Mouse (Mus musculus) hindbrain, embryonic 11.5 days (tissue): ENCODE measurements around the gene Strap. TPM values are rescaled to one million over a fixed set of nuclear protein-coding genes. Genes with fewer than 3 reads are reported as not detected.
"Not testable (repeated sequence)": the region's sequence is repeated elsewhere in the genome, so short reads cannot be mapped to it uniquely, and the experiment has no call there.

Source experiments
- ATAC-seq: fragments of 200-750 bp; cut with Nextera tagmentation; 2 replicates; pipeline ENCODE4 v1.8.0; 2017; ENCODE audit warnings: mild to moderate bottlenecking, moderate TSS enrichment, moderate library complexity; ENCODE audit not compliant: low FRiP score
- DNase-seq: peaks from one replicate; pipeline ENCODE4 v3.0.0-alpha.2; 2015; ENCODE audit warnings: low spot score
- H3K27ac ChIP-seq: fragments of 300-500 bp; sonication (generic); 2 replicates; pipeline ENCODE4 v1.5.1; 2014; ENCODE audit warnings: mild to moderate bottlenecking, low read depth, low read length
- H3K27me3 ChIP-seq: fragments of 300-500 bp; sonication (generic); 2 replicates; pipeline ENCODE4 v1.6.1; 2014; ENCODE audit warnings: mild to moderate bottlenecking, low read length, moderate library complexity, mixed read lengths; ENCODE audit not compliant: control insufficient read depth, insufficient read depth
- H3K36me3 ChIP-seq: fragments of 300-500 bp; sonication (generic); 2 replicates; pipeline ENCODE4 v1.6.1; 2014; ENCODE audit warnings: mild to moderate bottlenecking, low read length, moderate library complexity, mixed read lengths; ENCODE audit not compliant: control insufficient read depth, insufficient read depth
- H3K4me1 ChIP-seq: fragments of 300-500 bp; sonication (generic); replicated peaks from 2 replicates; pipeline ENCODE4 v1.6.1; 2014; ENCODE audit warnings: low read length, mixed read lengths; ENCODE audit not compliant: control insufficient read depth, insufficient read depth
- H3K4me2 ChIP-seq: fragments of 300-500 bp; sonication (generic); replicated peaks from 2 replicates; pipeline ENCODE4 v1.6.1; 2014; ENCODE audit warnings: mild to moderate bottlenecking, low read depth, low read length
- H3K4me3 ChIP-seq: fragments of 300-500 bp; sonication (generic); 2 replicates; pipeline ENCODE4 v1.5.1; 2014; ENCODE audit warnings: low read depth, low read length
- H3K9ac ChIP-seq: fragments of 300-500 bp; sonication (generic); 2 replicates; pipeline ENCODE4 v1.6.1; 2014; ENCODE audit warnings: low read depth, low read length
- H3K9me3 ChIP-seq: fragments of 300-500 bp; sonication (generic); 2 replicates; pipeline ENCODE4 v1.6.1; 2016; ENCODE audit warnings: low read length; ENCODE audit not compliant: control insufficient read depth
- WGBS: fragments of 180-500 bp; shearing (Covaris S2); extraction: QIAGEN DNeasy Blood & Tissue Kit; methylation state at CpG from one replicate; pipeline ENCODE4 v1.1.7; 2014; 5-methylcytosine and 5-hydroxymethylcytosine counted together
- polyA plus RNA-seq: library from polyadenylated mRNA; unstranded; fragments of >200 nt; fragmentation: Nextera tagmentation; extraction: Ambion mirVana; gene quantifications from 2 replicates; pipeline ENCODE4 v1.2.1, GENCODE M21; 2014

Strap gene
- polyA plus RNA-seq, 1 experiment from 2014 or later = 245 TPM

GRCm38 (mm10) chr6:137699434-137699833 lies 35.4 kb upstream of the Strap start:
- DNase-seq = no peak
- Histone ChIP-seq H3K27me3 (no peaks in the 10 kb centered on the region), H3K4me2 (no peak overlapping the region), H3K36me3 (no peaks in the 10 kb centered on the region), H3K4me1 (no peaks in the 10 kb centered on the region), H3K9ac (no peak overlapping the region), H3K9me3 (no peaks in the 10 kb centered on the region), H3K4me3 (no peak overlapping the region), H3K27ac (no peak overlapping the region)
- 86% methylated on average over 7 of the region's 7 CpGs for WGBS
- ATAC-seq = no peak

- no peak for DNase-seq
- Histone ChIP-seq H3K36me3 (no peaks in the 10 kb centered on the region), H3K4me2 (no peak overlapping the region), H3K9ac (no peak overlapping the region), H3K4me3 (no peak overlapping the region), H3K4me1 (no peaks in the 10 kb centered on the region), H3K9me3 (no peaks in the 10 kb centered on the region), H3K27ac (no peak overlapping the region), H3K27me3 (no peaks in the 10 kb centered on the region)
- WGBS = 94% methylated on average over 3 of the region's 3 CpGs
- ATAC-seq = no peak
Measured at GRCm38 (mm10) chr6:137702186-137702585, 32.7 kb upstream of the Strap start.

- ATAC-seq = no peak
- Histone ChIP-seq H3K9me3 (no peaks in the 10 kb centered on the region), H3K4me2 (no peak overlapping the region), H3K4me3 (no peak overlapping the region), H3K27ac (no peak overlapping the region), H3K27me3 (no peaks in the 10 kb centered on the region), H3K36me3 (no peaks in the 10 kb centered on the region), H3K9ac (no peak overlapping the region), H3K4me1 (no peaks in the 10 kb centered on the region)
- WGBS = 81% methylated on average over 4 of the region's 4 CpGs
- DNase-seq = no peak
Measured at GRCm38 (mm10) chr6:137702918-137703317, 32.0 kb upstream of the Strap start.

- no peak overlapping the region for H3K4me3 ChIP-seq
- no peak overlapping the region for H3K9ac ChIP-seq
- ATAC-seq = no peak
- no peak overlapping the region for H3K4me2 ChIP-seq
- no peaks in the 10 kb centered on the region for H3K4me1 ChIP-seq
- H3K27ac ChIP-seq = no peak overlapping the region
- no peaks in the 10 kb centered on the region for H3K9me3 ChIP-seq
- H3K36me3 ChIP-seq = no peaks in the 10 kb centered on the region
- WGBS = 87% methylated on average over 7 of the region's 7 CpGs
- no peaks in the 10 kb centered on the region for H3K27me3 ChIP-seq
- no peak for DNase-seq
Measured at GRCm38 (mm10) chr6:137703431-137703830, 31.4 kb upstream of the Strap start.

GRCm38 (mm10) chr6:137704300-137704939 lies 30.5 kb upstream of the Strap start:
- Histone ChIP-seq H3K4me1 (no peaks in the 10 kb centered on the region), H3K27ac (no peak overlapping the region), H3K36me3 (no peaks in the 10 kb centered on the region), H3K27me3 (no peaks in the 10 kb centered on the region), H3K4me3 (no peak overlapping the region), H3K9me3 (no peaks in the 10 kb centered on the region), H3K9ac (no peak overlapping the region), H3K4me2 (no peak overlapping the region)
- 83% methylated on average over 25 of the region's 25 CpGs for WGBS
- DNase-seq (no peak), ATAC-seq (no peak)

- Histone ChIP-seq H3K4me2 (no peak overlapping the region), H3K27me3 (no peaks in the 10 kb centered on the region), H3K27ac (no peak overlapping the region), H3K36me3 (no peaks in the 10 kb centered on the region), H3K9ac (no peak overlapping the region), H3K4me1 (no peaks in the 10 kb centered on the region), H3K4me3 (no peak overlapping the region), H3K9me3 (no peaks in the 10 kb centered on the region)
- 92% methylated on average over 10 of the region's 10 CpGs for WGBS
- ATAC-seq (no peak), DNase-seq (no peak)
Measured at GRCm38 (mm10) chr6:137706209-137706608, 28.7 kb upstream of the Strap start.

GRCm38 (mm10) chr6:137708726-137709405 lies 26.0 kb upstream of the Strap start:
- not testable (repeated sequence) for H3K36me3 ChIP-seq, H3K4me1 ChIP-seq, DNase-seq, H3K27ac ChIP-seq, H3K4me2 ChIP-seq, H3K9me3 ChIP-seq, H3K4me3 ChIP-seq, H3K9ac ChIP-seq, H3K27me3 ChIP-seq, ATAC-seq
- WGBS = 90% methylated on average over 13 of the region's 13 CpGs

GRCm38 (mm10) chr6:137710179-137711037 lies 24.5 kb upstream of the Strap start:
- DNase-seq = no peak
- Histone ChIP-seq H3K27me3 (no peaks in the 10 kb centered on the region), H3K9ac (no peak overlapping the region), H3K4me3 (no peak overlapping the region), H3K9me3 (no peaks in the 10 kb centered on the region), H3K36me3 (no peaks in the 10 kb centered on the region), H3K27ac (no peak overlapping the region), H3K4me2 (no peak overlapping the region), H3K4me1 (no peaks in the 10 kb centered on the region)
- ATAC-seq = no peak
- WGBS = 89% methylated on average over 14 of the region's 14 CpGs
